Mouse (Mus musculus) embryo, embryonic 10.5 days (tissue): ENCODE measurements at regions not wholly inside any gene's neighbourhood (a gene's known extent, or its start where the extent isn't known, plus 50 kb on each side); places are given as distances from the start of the nearest gene placed in this dataset.
"Not testable (repeated sequence)": the region's sequence is repeated elsewhere in the genome, so short reads cannot be mapped to it uniquely, and the experiment has no call there.

Experiments
- DNase-seq: peaks from one replicate; pipeline ENCODE4 v3.0.0-alpha.2; 2015; ENCODE audit warnings: low spot score

- not testable (repeated sequence) for DNase-seq
These were observed 119.7 kb downstream of the Impg2 start for GRCm38 (mm10) chr16:56323828-56324227.

DNA sequence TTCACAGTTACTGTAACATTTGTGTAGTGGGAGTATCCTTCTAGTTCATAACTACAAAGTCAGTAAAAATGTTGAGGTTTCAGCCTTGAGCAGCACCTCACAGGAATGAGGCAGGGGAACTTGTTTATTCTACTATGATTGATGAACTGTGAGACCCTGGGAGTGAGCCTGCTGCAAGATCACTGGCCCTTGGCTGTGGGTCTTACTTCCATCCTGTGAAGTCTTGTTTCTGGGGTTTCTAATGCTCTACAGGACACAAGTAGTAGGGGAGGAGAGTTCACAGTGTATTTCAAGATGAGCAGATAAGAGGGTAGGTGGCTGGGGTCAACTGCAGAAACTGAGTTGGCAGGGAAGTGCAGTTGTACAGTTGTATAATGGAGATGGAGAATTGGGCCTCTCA lies 128.3 kb upstream of the Abi3bp start:
- DNase-seq, result no peak

DNA sequence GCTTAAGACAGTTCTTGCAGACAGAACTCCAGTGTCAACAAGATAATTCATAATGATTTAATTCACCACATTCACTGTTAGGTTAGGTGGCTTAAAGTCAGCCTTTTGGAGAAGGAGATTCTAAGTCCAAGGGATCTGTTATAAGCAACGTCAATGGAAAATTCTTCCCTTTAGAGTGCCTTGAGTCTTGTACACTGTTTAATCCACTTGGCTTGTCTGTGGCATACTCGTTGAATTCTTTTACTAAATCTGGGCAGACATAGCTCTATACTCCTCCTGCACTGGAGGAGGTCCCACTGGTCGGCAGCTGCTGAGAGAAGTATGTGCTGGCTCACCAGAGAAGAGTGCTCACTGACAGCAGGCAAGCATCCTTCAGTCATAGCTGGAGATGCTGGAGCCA lies 124.8 kb upstream of the Abi3bp start:
- no peak for DNase-seq

- DNase-seq, result no peak
These were observed 118.6 kb upstream of the Abi3bp start for GRCm38 (mm10) chr16:56359101-56359500.

GRCm38 (mm10) chr16:56360992-56361391 lies 116.7 kb upstream of the Abi3bp start:
- DNase-seq, result peak; percentile 3

GRCm38 (mm10) chr16:56378356-56378755 lies 99.3 kb upstream of the Abi3bp start:
- no peak for DNase-seq

DNA sequence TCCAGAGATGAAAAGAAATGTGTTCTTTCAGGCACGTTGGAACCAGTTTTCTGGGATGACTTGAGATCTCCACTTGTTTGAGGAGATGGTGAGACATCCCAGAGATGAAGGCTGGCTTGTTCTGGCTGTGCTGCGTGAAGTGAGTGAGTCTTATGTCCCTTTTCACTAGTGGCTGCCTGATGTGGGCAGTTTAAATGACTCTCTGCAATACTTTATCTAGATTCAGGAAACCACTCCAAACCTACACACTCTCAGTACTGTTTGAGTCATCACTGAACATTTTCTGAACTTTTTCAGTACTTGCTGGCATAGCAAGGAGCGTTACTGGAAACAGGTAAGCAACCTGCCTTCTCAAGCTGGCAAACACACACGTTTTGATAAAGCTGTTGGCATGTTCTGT lies 97.0 kb upstream of the Abi3bp start:
- DNase-seq, result no peak

GRCm38 (mm10) chr16:56386539-56386938 lies 91.1 kb upstream of the Abi3bp start:
- no peak for DNase-seq

- no peak for DNase-seq
These were observed 84.8 kb upstream of the Abi3bp start for GRCm38 (mm10) chr16:56392843-56393242.

- DNase-seq, result peak; percentile 31
These were observed 81.1 kb upstream of the Abi3bp start for GRCm38 (mm10) chr16:56396586-56396985.

DNA sequence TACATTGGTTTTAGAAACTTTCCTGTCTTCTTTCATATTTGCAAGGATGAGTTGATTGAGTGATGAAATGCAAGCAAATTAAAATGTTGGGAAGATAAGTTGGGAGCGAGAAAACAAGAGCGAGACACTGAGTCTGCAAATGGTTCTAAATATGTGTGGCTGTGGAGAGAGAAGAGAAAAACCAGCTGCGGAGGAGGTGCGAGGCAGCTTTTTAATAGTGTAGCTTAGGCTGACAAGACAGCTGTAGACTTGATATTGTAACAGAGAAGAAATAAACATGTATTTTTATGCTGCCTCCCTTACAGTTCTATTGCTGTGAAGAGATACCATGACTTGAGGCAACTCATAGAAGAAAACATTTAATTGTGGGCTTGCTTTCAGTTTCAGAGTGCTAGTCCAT lies 78.1 kb upstream of the Abi3bp start:
- DNase-seq, result no peak

DNA sequence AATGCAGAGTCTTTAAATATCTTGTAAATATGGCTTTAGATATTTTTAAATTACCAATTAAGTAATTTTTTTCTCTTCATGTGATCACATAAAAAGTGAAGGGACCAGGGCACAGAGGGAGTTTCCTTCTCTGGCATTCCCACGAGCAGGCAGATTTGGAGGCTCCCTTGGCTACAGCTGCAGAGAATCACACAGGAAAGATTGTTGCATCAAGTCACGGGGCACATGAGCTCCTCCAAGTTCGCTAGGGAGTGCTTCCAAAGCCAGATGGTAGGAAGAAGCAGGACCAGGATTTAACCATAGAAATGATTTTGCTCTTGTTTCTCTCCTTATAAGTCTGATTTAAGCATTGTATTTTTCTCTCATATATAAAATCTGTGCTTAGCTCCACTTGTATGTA lies 53.9 kb upstream of the Abi3bp start:
- DNase-seq, result no peak
